Mouse (Mus musculus): ENCODE results near the gene Enox2.

DNA sequence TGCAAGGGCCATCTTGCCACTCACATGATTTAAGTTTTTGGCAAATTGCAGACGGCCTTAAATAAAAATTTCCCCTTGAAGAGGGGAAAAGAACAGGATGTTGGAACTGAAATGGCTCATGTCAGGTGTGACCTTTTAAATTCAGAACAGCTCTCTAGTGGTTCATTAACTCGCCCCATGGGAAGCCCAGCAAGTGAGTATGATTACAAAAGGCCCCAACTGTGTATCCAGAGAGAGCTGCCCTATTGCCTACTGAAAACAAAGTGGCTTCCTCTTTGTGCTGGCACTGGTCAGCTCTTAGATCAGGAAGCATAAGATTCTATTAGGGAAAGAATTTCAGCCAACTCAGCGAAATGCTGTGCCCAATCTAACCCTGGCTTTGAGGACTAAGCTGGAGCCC lies 175.6 kb downstream of the Enox2 start:
- no peak for TF ChIP-seq GATA1 (IDR thresholded peaks at IDR 0.05; ENCODE audit: low read length)
- TF ChIP-seq TAL1 (IDR thresholded peaks at IDR 0.05; ENCODE audit: low read length), result no peak
